Mouse (Mus musculus) forebrain, embryonic 15.5 days (tissue): Measurements from ENCODE around the gene 5830411N06Rik. TPM values are rescaled to one million over a fixed set of nuclear protein-coding genes. Genes with fewer than 3 reads are reported as not detected.

Experiments used
- ATAC-seq: fragments of 200-750 bp; cut with Nextera tagmentation; replicated peaks from 2 replicates; pipeline ENCODE4 v1.8.0; 2017; ENCODE audit warnings: mild to moderate bottlenecking, moderate TSS enrichment, moderate library complexity
- H3K27ac ChIP-seq: fragments of 300-500 bp; sonication (generic); replicated peaks from 2 replicates; pipeline ENCODE4 v1.5.1; 2015; ENCODE audit warnings: mild to moderate bottlenecking, inconsistent platforms
- H3K27me3 ChIP-seq: fragments of 300-500 bp; sonication (generic); 2 replicates; pipeline ENCODE4 v1.6.1; 2015; ENCODE audit warnings: inconsistent platforms
- H3K36me3 ChIP-seq: fragments of 300-500 bp; sonication (generic); 2 replicates; pipeline ENCODE4 v1.6.1; 2015; ENCODE audit warnings: mild to moderate bottlenecking, inconsistent platforms
- H3K4me1 ChIP-seq: fragments of 300-500 bp; sonication (generic); 2 replicates; pipeline ENCODE4 v1.6.1; 2015; ENCODE audit warnings: inconsistent platforms
- H3K4me2 ChIP-seq: fragments of 300-500 bp; sonication (generic); replicated peaks from 2 replicates; pipeline ENCODE4 v1.6.1; 2015; ENCODE audit warnings: mild to moderate bottlenecking, inconsistent platforms
- H3K4me3 ChIP-seq: fragments of 300-500 bp; sonication (generic); 2 replicates; pipeline ENCODE4 v1.5.1; 2015; ENCODE audit warnings: mild to moderate bottlenecking, inconsistent platforms
- H3K9ac ChIP-seq: fragments of 300-500 bp; sonication (generic); replicated peaks from 2 replicates; pipeline ENCODE4 v1.6.1; 2015; ENCODE audit warnings: mild to moderate bottlenecking, inconsistent platforms
- H3K9me3 ChIP-seq: fragments of 300-500 bp; sonication (generic); 2 replicates; pipeline ENCODE4 v1.6.1; 2016; ENCODE audit warnings: inconsistent platforms
- WGBS: fragments of 180-500 bp; shearing (Covaris S2); methylation state at CpG from one replicate; pipeline ENCODE4 v1.1.7; 2015; ENCODE audit warnings: mixed read lengths; 5-methylcytosine and 5-hydroxymethylcytosine counted together
- polyA plus RNA-seq: library from polyadenylated mRNA; unstranded; fragments of >200 nt; fragmentation: Nextera tagmentation; extraction: Ambion mirVana; gene quantifications from 2 replicates; pipeline ENCODE4 v1.2.1, GENCODE M21; 2015

Gene 5830411N06Rik
- not detected in 2 replicates for polyA plus RNA-seq

- Histone ChIP-seq H3K9ac (no peak within 1 kb of the TSS), H3K9me3 (no peaks in the 10 kb centered on the region), H3K4me2 (no peak within 1 kb of the TSS), H3K4me3 (no peak within 1 kb of the TSS), H3K27me3 (no peaks in the 10 kb centered on the region), H3K36me3 (no peaks in the 10 kb centered on the region), H3K4me1 (no peaks in the 10 kb centered on the region), H3K27ac (no peak within 1 kb of the TSS)
- no peak for ATAC-seq
- 79% methylated on average over 4 of the region's 4 CpGs for WGBS
Measured at GRCm38 (mm10) chr7:140247216-140247615, at the start of gene 5830411N06Rik. TSS of gene 5830411N06Rik (plus strand) at chr7:140247284.

GRCm38 (mm10) chr7:140201090-140201489, 46.0 kb upstream of the 5830411N06Rik start:
- no peaks in the 10 kb centered on the region for H3K9me3 ChIP-seq
- no peaks in the 10 kb centered on the region for H3K27me3 ChIP-seq
- H3K27ac ChIP-seq, result no peak overlapping the region
- no peak overlapping the region for H3K4me2 ChIP-seq
- no peak for ATAC-seq
- no peak overlapping the region for H3K4me3 ChIP-seq
- 92% methylated on average over 4 of the region's 4 CpGs for WGBS
- H3K4me1 ChIP-seq, result no peaks in the 10 kb centered on the region
- no peak overlapping the region for H3K9ac ChIP-seq
- no peaks in the 10 kb centered on the region for H3K36me3 ChIP-seq

- no peaks in the 10 kb centered on the region for H3K4me1 ChIP-seq
- H3K27ac ChIP-seq, result no peak within 1 kb of the TSS
- no peaks in the 10 kb centered on the region for H3K9me3 ChIP-seq
- H3K36me3 ChIP-seq, result no peaks in the 10 kb centered on the region
- no peak within 1 kb of the TSS for H3K9ac ChIP-seq
- ATAC-seq, result no peak
- no peaks in the 10 kb centered on the region for H3K27me3 ChIP-seq
- H3K4me2 ChIP-seq, result no peak within 1 kb of the TSS
- no peak within 1 kb of the TSS for H3K4me3 ChIP-seq
Measured at GRCm38 (mm10) chr7:140205864-140206263, 41.2 kb upstream of the 5830411N06Rik start, which contains the start of gene Olfr524. TSS of gene Olfr524 (minus strand) at chr7:140205964.

GRCm38 (mm10) chr7:140206904-140207303, 40.2 kb upstream of the 5830411N06Rik start:
- 99% methylated on average over 3 of the region's 3 CpGs for WGBS
- no peaks in the 10 kb centered on the region for H3K36me3 ChIP-seq
- no peak overlapping the region for H3K27ac ChIP-seq
- ATAC-seq, result no peak
- no peaks in the 10 kb centered on the region for H3K4me1 ChIP-seq
- H3K27me3 ChIP-seq, result no peaks in the 10 kb centered on the region
- no peaks in the 10 kb centered on the region for H3K9me3 ChIP-seq
- no peak overlapping the region for H3K4me3 ChIP-seq
- no peak overlapping the region for H3K4me2 ChIP-seq
- no peak overlapping the region for H3K9ac ChIP-seq

- 78% methylated on average over 8 of the region's 8 CpGs for WGBS
- no peak for ATAC-seq
- no peaks in the 10 kb centered on the region for H3K27me3 ChIP-seq
- no peaks in the 10 kb centered on the region for H3K9me3 ChIP-seq
- no peaks in the 10 kb centered on the region for H3K4me1 ChIP-seq
- no peak overlapping the region for H3K4me3 ChIP-seq
- H3K4me2 ChIP-seq, result no peak overlapping the region
- no peak overlapping the region for H3K27ac ChIP-seq
- no peaks in the 10 kb centered on the region for H3K36me3 ChIP-seq
- no peak overlapping the region for H3K9ac ChIP-seq
Measured at GRCm38 (mm10) chr7:140208153-140208552, 38.9 kb upstream of the 5830411N06Rik start.

- 87% methylated on average over 3 of the region's 3 CpGs for WGBS
- no peaks in the 10 kb centered on the region for H3K27me3 ChIP-seq
- ATAC-seq, result no peak
- no peak overlapping the region for H3K4me3 ChIP-seq
- H3K9ac ChIP-seq, result no peak overlapping the region
- H3K36me3 ChIP-seq, result no peaks in the 10 kb centered on the region
- H3K4me2 ChIP-seq, result no peak overlapping the region
- no peak overlapping the region for H3K27ac ChIP-seq
- H3K9me3 ChIP-seq, result no peaks in the 10 kb centered on the region
- no peaks in the 10 kb centered on the region for H3K4me1 ChIP-seq
Measured at GRCm38 (mm10) chr7:140208677-140209076, 38.4 kb upstream of the 5830411N06Rik start.

GRCm38 (mm10) chr7:140213841-140214240, 33.2 kb upstream of the 5830411N06Rik start:
- ATAC-seq, result no peak
- H3K9ac ChIP-seq, result no peak overlapping the region
- no peaks in the 10 kb centered on the region for H3K36me3 ChIP-seq
- no peaks in the 10 kb centered on the region for H3K27me3 ChIP-seq
- no peak overlapping the region for H3K4me3 ChIP-seq
- H3K27ac ChIP-seq, result no peak overlapping the region
- no peaks in the 10 kb centered on the region for H3K4me1 ChIP-seq
- WGBS, result 88% methylated on average over 5 of the region's 5 CpGs
- H3K9me3 ChIP-seq, result no peaks in the 10 kb centered on the region
- no peak overlapping the region for H3K4me2 ChIP-seq

GRCm38 (mm10) chr7:140217967-140218366, 29.1 kb upstream of the 5830411N06Rik start, which contains the start of gene Cd163l1:
TSS of gene Cd163l1 (plus strand) at chr7:140218267.
- Histone ChIP-seq H3K4me3 (no peak within 1 kb of the TSS), H3K27me3 (no peaks in the 10 kb centered on the region), H3K4me1 (no peaks in the 10 kb centered on the region), H3K4me2 (no peak within 1 kb of the TSS), H3K36me3 (no peaks in the 10 kb centered on the region), H3K27ac (no peak within 1 kb of the TSS), H3K9me3 (no peaks in the 10 kb centered on the region), H3K9ac (no peak within 1 kb of the TSS)
- WGBS, result 88% methylated on average over 2 of the region's 2 CpGs
- no peak for ATAC-seq

- Histone ChIP-seq H3K9ac (no peak overlapping the region), H3K4me3 (no peak overlapping the region), H3K27ac (no peak overlapping the region), H3K27me3 (no peaks in the 10 kb centered on the region), H3K4me1 (no peaks in the 10 kb centered on the region), H3K36me3 (no peaks in the 10 kb centered on the region), H3K9me3 (no peaks in the 10 kb centered on the region), H3K4me2 (no peak overlapping the region)
- WGBS, result 17% methylated on average over 1 of the region's 1 CpGs
- no peak for ATAC-seq
Measured at GRCm38 (mm10) chr7:140219268-140219667, 27.8 kb upstream of the 5830411N06Rik start.

GRCm38 (mm10) chr7:140220375-140220774, 26.7 kb upstream of the 5830411N06Rik start:
- 91% methylated on average over 4 of the region's 4 CpGs for WGBS
- Histone ChIP-seq H3K4me2 (no peak overlapping the region), H3K27me3 (no peaks in the 10 kb centered on the region), H3K27ac (no peak overlapping the region), H3K36me3 (no peaks in the 10 kb centered on the region), H3K9ac (no peak overlapping the region), H3K4me3 (no peak overlapping the region), H3K9me3 (no peaks in the 10 kb centered on the region), H3K4me1 (no peaks in the 10 kb centered on the region)
- no peak for ATAC-seq

GRCm38 (mm10) chr7:140224209-140224608, 22.9 kb upstream of the 5830411N06Rik start:
- WGBS, result 90% methylated on average over 13 of the region's 13 CpGs
- H3K4me2 ChIP-seq, result no peak overlapping the region
- no peaks in the 10 kb centered on the region for H3K9me3 ChIP-seq
- H3K27ac ChIP-seq, result no peak overlapping the region
- H3K9ac ChIP-seq, result no peak overlapping the region
- no peaks in the 10 kb centered on the region for H3K27me3 ChIP-seq
- no peak overlapping the region for H3K4me3 ChIP-seq
- no peak for ATAC-seq
- H3K4me1 ChIP-seq, result no peaks in the 10 kb centered on the region
- no peaks in the 10 kb centered on the region for H3K36me3 ChIP-seq

GRCm38 (mm10) chr7:140228476-140228875, 18.6 kb upstream of the 5830411N06Rik start:
- WGBS, result 81% methylated on average over 13 of the region's 13 CpGs
- H3K4me3 ChIP-seq, result no peak overlapping the region

GRCm38 (mm10) chr7:140231026-140231425, 16.1 kb upstream of the 5830411N06Rik start:
- H3K27ac ChIP-seq, result no peak overlapping the region
- no peak overlapping the region for H3K4me3 ChIP-seq
- H3K9me3 ChIP-seq, result no peaks in the 10 kb centered on the region
- H3K36me3 ChIP-seq, result no peaks in the 10 kb centered on the region
- H3K27me3 ChIP-seq, result no peaks in the 10 kb centered on the region
- no peaks in the 10 kb centered on the region for H3K4me1 ChIP-seq
- no peak overlapping the region for H3K4me2 ChIP-seq
- H3K9ac ChIP-seq, result no peak overlapping the region
- WGBS, result 75% methylated on average over 2 of the region's 2 CpGs
- no peak for ATAC-seq

More at GRCm38 (mm10) chr7:140228476-140228875, 18.6 kb upstream of the 5830411N06Rik start:
- Histone ChIP-seq H3K9me3 (no peaks in the 10 kb centered on the region), H3K36me3 (no peaks in the 10 kb centered on the region), H3K4me2 (no peak overlapping the region), H3K9ac (no peak overlapping the region), H3K27ac (no peak overlapping the region), H3K27me3 (no peaks in the 10 kb centered on the region), H3K4me1 (no peaks in the 10 kb centered on the region)
- ATAC-seq, result no peak
